Mouse (Mus musculus): ENCODE measurements around the gene Nr4a3.

DNA sequence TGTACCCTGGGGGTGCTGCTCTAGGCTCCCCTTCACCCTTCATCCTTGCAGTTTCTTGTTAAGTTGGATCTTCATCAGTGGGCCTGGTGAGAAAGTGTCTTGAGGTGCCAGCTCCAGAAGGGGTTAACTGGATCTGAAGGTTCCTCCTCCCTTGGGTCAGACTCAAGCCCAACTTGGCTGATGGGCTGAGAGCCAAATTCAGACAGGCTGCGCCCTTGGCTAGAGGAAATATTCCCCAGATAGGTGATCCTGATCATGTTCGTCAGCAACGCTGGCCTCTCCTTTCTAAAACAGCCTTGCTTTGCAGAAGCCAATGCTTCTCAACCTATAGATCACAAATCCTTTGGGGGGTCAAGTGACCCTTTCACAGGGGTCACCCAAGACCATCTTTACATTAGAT, 27.1 kb downstream of the Nr4a3 start:
- no peak for TF ChIP-seq POLR2A (IDR thresholded peaks at IDR 0.05; ENCODE audit: low read depth, low read length)
- no peak for TF ChIP-seq CTCF (IDR thresholded peaks at IDR 0.05; ENCODE audit: borderline replicate concordance, insufficient read depth, low read length)
